Mouse (Mus musculus) retina, postnatal 7 days (tissue): ENCODE measurements at regions not wholly inside any gene's neighbourhood (a gene's known extent, or its start where the extent isn't known, plus 50 kb on each side); places are given as distances from the start of the nearest gene placed in this dataset.
A peak's percentile ranks its signal among the peaks of the same experiment; 100 is the strongest.
"Not testable (repeated sequence)": the region's sequence is repeated elsewhere in the genome, so short reads cannot be mapped to it uniquely, and the experiment has no call there.

Experiments used
- DNase-seq: peaks from one replicate; pipeline ENCODE4 v3.0.0-alpha.2; 2012; ENCODE audit warnings: low read depth, low spot score

DNA sequence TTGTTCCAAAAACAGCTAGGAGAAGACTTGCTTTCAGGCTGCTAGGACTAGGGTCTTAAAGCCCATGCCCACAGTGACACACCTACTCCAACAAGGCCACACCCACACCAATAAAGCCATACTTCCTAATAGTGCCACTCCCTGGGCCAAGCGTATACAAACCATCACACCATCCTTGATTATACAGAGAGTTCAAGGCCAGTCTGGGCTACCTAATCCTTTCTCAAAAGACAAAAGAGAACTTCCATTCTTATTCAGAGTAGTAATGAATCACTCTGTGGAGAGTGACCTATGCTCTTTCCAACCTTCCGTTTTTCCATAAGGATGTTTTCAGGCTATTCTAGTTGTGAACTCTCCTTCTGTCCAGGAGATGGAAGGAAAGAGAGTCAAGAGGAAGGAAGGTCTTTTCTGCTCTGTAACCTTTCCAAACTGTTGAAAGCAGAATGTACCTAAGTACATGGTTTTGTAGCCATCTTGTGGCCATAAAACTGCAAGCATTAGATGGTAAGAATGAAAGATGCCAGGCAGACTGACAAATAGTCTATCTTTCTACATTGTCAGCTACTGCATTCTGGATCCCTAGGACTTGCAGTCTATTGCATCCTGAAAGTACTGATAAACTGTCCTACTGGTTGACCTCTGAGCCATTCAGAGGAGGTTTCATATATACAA is 145.8 kb upstream of the Mon1b start:
- DNase-seq: no peak

DNA sequence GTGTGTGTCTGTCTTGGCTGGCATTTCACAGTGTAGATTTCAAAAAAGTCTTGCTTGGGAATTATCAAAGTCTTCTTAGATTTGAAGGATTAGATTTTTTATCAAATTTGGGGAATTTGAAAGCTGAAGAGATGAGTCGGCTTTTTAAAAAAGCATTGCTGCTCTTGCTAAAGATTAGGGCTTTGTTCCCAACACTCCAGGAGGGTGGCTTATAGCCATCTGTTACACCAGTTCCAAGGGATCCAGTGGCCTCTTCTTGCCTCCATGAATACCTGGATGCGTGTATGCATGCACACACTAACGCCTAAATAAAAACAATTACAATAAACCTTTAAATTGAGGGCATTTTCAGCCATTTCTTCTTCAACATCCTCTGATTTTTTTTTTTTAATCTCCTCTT is 144.5 kb upstream of the Mon1b start:
- DNase-seq: no peak

- no peak for DNase-seq
Measured at GRCm38 (mm10) chr8:113496896-113497295, 138.5 kb upstream of the Mon1b start.

DNA sequence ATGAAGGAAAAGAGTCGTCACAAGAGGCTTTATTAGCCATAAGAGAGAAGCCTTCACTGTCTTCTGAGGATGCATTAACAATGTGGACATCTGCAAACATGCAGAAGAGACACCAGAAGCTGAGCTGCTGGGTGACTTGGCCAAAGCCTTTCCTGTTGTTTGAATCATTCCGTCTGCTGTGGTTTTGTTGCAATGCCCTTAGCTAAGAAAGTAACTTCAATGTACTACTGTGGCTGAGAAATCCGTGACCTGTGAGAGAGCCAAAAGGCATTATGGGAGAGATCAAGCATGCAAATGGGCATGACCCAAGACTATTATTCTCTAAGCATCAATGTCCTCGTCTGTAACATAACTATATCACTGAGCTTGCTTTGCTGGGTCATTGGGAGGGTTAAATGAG is 132.7 kb upstream of the Mon1b start:
- no peak for DNase-seq

DNA sequence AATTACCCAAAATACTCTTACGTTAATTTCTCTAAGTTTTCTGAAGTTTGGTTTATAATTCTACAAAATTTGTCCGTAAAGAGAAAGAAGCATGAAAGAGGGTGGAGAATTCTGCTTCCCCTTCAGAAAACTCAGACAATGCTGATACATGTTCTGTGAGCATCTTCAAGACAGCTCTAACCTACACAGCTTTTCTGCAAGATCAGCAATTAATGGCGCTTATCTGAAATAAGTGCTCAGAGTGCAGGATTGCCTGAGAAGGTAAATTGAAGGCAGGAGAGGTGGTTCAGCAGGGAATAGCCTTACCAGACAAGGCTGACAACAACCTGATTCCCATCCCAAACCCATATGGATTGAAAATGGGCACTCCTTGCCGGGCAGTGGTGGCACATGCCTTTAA is 122.5 kb upstream of the Mon1b start:
- DNase-seq: no peak

DNA sequence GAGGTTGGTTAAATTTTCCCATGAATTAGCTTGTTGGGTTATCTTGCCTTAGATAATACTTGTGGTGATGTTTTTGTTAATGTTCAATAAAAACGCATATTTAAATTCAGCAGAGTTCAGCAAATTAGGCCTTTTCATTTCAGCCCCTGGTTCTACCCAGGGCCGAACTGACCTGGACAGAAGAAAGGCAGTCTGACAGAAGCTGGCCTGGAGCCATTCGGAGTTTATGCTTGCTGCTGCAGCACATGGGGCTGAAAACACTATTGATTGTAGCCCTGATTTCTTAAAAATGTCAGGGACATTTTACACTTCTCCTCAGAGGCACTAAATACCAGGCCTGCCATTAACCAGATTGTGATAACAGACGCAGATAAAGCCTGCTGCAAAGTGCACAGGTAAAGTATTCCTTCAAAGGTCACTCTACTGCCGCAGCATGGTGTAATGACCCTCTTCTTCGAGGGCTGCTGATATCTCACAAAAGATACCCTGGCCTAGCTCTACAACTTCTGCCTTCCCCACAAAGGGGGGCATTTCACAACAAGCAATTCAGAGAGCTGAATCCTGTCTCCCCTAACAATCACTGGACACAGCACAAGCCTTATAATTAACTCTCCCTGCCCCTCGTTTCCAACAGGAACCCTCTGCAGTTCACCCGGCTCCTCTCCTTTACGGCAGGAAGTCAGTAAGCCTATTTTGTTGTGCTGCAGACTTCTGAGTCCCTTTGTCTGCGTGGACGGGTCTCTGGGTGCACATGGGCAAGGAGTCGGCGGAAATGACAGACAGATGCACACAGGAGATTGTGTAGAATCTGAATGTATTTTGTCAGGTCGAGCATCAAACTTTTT is 121.3 kb upstream of the Mon1b start:
- no peak for DNase-seq

GRCm38 (mm10) chr8:113514731-113515375 is 120.5 kb upstream of the Mon1b start:
- not testable (repeated sequence) for DNase-seq

DNA sequence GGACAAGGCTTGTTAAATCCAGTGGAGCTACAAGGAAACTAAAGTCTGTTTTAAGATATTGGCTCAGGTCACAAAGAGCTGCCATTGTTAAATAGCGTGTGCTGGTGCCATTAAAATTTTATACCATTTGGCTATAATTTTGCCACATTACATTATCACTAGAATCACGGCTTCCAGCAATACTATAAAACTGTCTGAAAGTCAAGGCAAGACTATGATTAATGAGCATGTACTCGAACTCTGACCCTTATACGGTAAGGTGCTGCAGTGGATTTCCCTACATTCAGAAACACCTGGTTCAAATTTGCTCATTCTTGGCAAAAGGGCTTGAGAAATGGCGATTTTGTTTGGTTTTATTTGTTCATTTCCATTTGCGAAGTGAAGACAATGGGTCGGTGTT is 119.2 kb upstream of the Mon1b start:
- DNase-seq: no peak

DNA sequence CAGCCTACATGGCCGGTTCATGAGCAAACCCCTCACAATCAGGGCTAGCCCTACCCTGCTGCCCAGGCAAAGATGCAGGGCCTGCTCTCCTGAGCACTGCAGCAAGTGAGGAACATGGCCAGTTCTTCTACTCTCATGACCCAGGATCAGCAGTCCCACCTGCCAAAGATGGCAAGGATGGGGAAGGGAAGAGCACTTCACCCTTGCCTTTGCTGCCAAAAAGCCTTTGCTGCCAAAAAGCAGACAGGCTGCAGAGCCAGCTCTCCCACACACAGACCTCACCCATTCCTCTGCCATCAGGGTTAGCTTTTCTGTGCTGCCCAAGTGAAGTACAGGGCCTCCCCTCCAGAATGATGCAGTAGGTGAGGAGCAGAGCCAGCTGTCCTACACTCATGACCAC is 117.5 kb upstream of the Mon1b start:
- DNase-seq: no peak

DNA sequence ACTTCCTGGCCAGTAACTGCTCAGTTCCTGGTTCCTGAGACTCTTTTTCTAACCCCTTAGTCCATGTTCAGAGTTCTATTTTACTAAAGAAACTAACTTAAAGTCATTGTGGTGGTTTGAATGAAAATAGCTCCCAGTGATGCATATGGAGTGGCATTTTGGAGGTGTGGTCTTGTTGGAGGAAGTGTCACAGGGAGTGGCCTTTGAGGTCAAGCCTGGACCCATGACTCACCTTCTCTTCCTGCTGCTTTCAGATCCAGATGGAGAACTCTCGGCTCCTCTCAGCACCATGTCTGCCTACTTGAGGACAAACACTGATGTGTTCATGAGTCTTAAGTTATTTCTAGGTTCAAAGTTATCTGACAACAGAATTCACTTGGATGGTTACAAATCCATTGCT is 111.8 kb upstream of the Mon1b start:
- no peak for DNase-seq

DNA sequence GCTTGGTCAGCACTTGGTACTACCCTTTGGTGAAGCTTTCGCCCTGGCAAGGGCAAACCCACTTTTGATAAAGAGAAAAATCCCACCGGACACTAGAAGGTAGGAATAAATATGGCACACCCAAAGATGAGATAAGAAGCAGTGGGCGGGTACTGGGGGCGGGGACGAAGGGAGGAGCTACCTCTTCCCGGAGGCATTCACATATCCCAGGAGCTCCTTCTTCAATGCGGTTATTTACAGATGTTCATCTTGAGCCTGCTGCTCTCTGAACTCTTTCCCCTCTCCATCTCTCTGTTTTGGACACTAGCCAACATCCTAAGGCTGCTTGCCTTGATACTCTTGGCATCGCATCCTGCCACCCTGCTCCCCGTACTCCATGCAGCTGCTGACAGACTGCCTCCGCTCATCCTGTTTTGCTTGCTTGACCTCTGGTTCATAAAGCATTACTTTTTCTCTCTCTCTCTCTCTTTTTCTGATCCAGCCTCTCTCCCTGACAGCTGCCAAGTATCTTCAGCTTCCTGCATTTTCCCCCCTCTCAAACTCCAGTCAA is 104.2 kb upstream of the Mon1b start:
- no peak for DNase-seq

- no peak for DNase-seq
Measured at GRCm38 (mm10) chr8:113532881-113533280, 102.5 kb upstream of the Mon1b start.

DNA sequence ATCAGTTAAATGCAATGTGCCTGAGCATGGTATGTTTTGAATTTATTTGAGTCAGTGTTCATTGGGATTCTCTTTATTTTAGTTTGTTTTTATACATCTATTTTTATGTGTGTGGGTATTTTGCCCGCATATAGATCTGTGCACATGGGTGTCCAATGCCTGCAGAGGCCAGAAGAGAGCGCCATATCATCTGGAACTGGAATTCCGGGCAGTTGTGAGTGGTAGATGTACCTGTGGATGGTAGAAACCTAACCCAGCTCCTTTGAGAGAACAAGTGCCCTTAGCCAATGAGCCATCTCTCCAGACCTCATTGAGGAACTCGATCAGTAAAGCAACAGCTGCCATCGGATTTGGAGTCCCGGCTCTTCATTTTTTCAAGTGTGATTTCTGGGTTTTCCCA is 94.0 kb upstream of the Mon1b start:
- DNase-seq: no peak

DNA sequence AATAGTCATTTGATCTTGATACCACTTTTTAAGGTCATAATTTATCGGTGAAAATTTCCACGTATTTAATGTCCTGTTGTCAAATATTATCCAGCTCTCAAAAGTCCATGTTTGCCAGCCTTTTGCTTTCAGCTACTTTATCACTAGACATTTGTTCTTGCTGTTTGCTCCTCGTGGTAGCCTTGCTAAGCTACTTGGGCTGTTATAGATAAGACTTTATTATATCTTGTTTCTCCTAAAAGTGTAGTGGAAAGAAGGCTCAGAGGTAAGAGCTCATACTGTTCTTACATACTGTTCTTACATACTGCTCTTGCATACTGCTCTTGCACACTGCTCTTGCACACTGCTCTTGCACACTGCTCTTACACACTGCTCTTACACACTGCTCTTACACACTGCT is 93.3 kb upstream of the Mon1b start:
- DNase-seq: no peak

DNA sequence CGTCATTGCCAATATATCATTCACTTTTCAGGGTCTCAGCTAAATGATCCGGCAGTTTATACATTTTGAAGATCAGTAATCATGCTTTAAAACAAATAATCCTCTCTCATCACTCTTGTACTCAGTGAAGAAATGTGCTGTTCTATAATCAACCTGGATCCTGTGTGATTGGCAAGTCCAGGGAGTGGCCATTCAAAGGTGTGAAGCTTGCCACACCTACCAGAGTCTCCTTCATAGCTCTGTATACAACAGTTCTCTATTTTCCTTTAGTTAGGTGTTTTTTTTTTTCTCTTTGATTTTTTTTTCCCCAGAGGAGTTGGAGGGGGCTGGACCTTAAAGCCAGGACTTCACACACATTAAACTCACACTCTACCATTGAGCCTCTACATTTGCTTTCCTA is 92.7 kb upstream of the Mon1b start:
- DNase-seq: no peak

GRCm38 (mm10) chr8:113549200-113549599 is 86.2 kb upstream of the Mon1b start:
- DNase-seq: no peak

DNA sequence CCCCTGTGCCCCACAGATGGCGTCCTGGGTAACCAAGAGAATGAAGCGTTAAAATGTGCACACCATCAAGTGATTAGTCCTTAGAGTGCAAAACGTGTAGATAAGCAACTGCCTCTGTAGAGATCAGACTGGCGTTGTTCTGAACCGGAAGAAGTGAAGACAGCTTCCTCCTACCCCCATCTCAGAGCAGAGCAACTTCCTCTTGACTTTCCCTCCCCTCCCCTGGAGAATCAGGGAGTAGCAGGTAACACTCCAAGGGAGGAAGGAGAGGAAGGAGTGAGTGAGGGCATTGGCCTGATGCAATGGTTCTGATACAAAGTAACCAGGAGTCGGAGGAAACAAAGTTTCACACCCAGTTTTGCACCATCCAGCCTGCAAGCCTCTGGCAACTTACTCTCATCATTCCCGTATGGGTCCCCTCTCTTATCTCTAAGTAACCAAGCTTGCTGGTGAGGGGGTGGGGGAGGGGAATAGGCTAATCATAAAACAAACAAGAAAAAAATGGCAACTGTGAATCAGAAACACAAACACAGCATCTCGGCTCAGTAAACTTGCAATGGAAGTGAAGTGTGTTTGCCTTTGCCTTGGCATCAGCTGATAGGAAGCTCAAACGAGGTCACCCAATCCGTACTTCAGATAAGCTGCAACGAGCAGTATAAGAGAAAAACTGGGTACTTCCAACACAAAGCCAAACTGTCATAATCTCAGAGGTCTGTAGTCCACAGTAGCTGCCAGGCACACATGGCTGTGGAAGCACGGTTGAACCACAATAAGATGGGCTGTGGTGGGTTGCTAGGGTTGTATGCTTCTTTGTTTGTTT is 83.7 kb upstream of the Mon1b start:
- no peak for DNase-seq

- no peak for DNase-seq
Measured at GRCm38 (mm10) chr8:113552826-113553225, 82.6 kb upstream of the Mon1b start.

DNA sequence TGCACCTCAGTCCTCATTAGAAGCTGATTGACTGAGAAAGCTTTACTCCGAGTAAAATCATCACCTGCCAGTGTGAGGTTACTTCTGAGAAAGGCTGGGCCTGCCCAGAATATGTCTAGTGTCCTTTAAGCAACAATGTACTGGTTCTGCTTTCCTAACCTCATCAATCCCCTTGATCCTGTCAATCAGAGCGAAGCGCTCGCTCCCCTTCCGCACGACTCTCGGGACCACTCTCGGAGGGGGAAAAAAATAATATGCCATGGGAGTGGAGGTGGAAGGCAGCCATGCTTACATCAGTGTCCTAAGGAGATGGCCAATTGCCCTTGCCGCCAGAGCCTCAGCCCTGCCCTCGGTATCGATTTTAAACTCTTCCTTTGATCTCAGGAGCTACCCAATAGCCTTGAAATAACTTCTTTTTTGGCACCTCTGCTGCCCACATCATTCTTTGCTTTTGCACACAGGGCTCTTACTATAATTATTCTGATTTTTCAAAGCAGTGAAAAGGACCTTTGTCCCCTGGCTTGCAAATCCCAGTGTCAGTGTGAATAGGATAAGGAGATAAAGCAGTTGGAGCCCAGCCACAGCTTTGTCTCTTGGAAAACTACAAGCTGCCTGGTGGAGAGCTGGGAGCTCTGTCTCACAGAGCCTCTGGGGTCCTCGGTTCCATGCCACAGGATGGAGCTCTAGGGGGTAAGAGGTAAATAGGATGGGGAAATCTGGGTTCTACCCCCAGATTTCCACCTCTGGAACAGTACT is 80.5 kb upstream of the Mon1b start:
- peak; percentile 2 for DNase-seq

DNA sequence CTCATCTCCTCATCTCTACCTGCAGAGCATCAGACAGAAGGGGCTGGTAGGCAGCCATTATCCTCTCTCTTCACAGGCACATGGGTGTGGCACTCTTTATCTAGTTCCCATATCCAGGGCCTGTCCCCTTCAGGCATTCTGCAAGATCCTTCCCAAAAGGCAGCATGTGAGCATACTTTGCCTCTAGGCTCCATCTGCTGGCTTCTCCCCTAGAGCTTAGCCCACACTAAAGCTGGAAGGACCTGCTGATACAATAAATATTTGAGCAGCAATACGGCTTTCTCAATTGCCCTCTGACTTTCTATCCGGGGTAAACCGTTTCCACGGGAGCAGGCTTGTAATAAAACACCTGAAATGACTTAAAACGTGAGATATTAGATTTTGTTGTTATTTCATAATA is 78.4 kb upstream of the Mon1b start:
- DNase-seq: no peak

DNA sequence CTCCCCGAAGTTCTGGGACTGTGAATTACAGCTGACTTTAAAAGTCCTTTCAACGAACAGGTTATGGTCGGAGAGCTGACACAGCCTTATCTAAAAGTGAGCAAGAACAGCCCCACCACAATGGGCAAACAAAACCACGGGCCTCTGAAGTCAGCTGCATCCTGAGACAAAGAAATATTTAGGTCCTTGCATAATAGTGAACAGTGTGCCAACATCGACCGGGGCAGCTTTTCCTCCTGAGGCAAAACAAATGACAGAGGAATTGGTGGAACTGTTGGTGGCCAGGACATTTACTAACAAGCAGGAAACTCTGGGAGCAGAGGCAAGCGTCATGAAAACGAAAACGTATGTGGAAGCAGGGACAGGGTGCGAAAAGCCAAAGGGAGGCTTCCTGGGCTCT is 54.3 kb upstream of the Mon1b start:
- no peak for DNase-seq
